Mouse (Mus musculus) natural killer cell, adult 2 months (primary cell): ENCODE measurements at regions not wholly inside any gene's neighbourhood (a gene's known extent, or its start where the extent isn't known, plus 50 kb on each side); places are given as distances from the start of the nearest gene placed in this dataset.
A peak's percentile ranks its signal among the peaks of the same experiment; 100 is the strongest.

Source experiments
- DNase-seq, 2 experiments: peaks; one replicate each; pipeline ENCODE4 v3.0.0; 2022; ENCODE audit warnings: low spot score in 2 of 2

GRCm38 (mm10) chr9:73173589-73174247 is 60.5 kb downstream of the Rsl24d1 start:
- DNase-seq = no peak

GRCm38 (mm10) chr9:73176645-73177044 is 63.4 kb downstream of the Rsl24d1 start:
- no peak for DNase-seq

- no peak for DNase-seq
Observed at GRCm38 (mm10) chr9:73183356-73183755, 70.1 kb downstream of the Rsl24d1 start.

GRCm38 (mm10) chr9:73184908-73185307 is 71.7 kb downstream of the Rsl24d1 start:
- DNase-seq = no peak

GRCm38 (mm10) chr9:73192271-73192785 is 79.1 kb downstream of the Rsl24d1 start:
- no peak for DNase-seq

- DNase-seq = no peak
Observed at GRCm38 (mm10) chr9:73198261-73199085, 85.2 kb downstream of the Rsl24d1 start.

GRCm38 (mm10) chr9:73223111-73223510 is 109.9 kb downstream of the Rsl24d1 start:
- DNase-seq = no peak

GRCm38 (mm10) chr9:73240188-73240587 is 127.0 kb downstream of the Rsl24d1 start:
- peak; percentile 4 to 18 for DNase-seq

- DNase-seq = no peak
Observed at GRCm38 (mm10) chr9:73242521-73243308, 129.5 kb downstream of the Rsl24d1 start.

GRCm38 (mm10) chr9:73244177-73244576 is 131.0 kb downstream of the Rsl24d1 start:
- DNase-seq = no peak

GRCm38 (mm10) chr9:73245524-73245923 is 132.3 kb downstream of the Rsl24d1 start:
- no peak for DNase-seq

- DNase-seq = no peak
Observed at GRCm38 (mm10) chr9:73258171-73258570, 144.9 kb downstream of the Rsl24d1 start.

- no peak for DNase-seq
Observed at GRCm38 (mm10) chr9:73258640-73259039, 145.4 kb downstream of the Rsl24d1 start.

GRCm38 (mm10) chr9:73262711-73263110 is 149.5 kb downstream of the Rsl24d1 start:
- DNase-seq = no peak

- no peak for DNase-seq
Observed at GRCm38 (mm10) chr9:73270249-73270648, 157.0 kb downstream of the Rsl24d1 start.

- no peak for DNase-seq
Observed at GRCm38 (mm10) chr9:73272614-73273013, 159.4 kb downstream of the Rsl24d1 start.

- no peak for DNase-seq
Observed at GRCm38 (mm10) chr9:73273681-73274080, 160.5 kb downstream of the Rsl24d1 start.

GRCm38 (mm10) chr9:73275671-73276070 is 162.4 kb downstream of the Rsl24d1 start:
- DNase-seq = no peak

- DNase-seq = no peak
Observed at GRCm38 (mm10) chr9:73295287-73295686, 182.1 kb downstream of the Rsl24d1 start.

GRCm38 (mm10) chr9:73302156-73302918 is 189.1 kb downstream of the Rsl24d1 start:
- DNase-seq = no peak

GRCm38 (mm10) chr9:73317048-73317447 is 203.8 kb downstream of the Rsl24d1 start:
- DNase-seq = no peak
